Mouse (Mus musculus): Measurements from ENCODE around the gene Flrt3. TPM values are rescaled to one million over a fixed set of nuclear protein-coding genes. Genes with fewer than 3 reads are reported as not detected.

Gene Flrt3
- total and polyA plus RNA-seq, 3 experiments = not detected

- Histone ChIP-seq H3K9me3 (replicated peaks; ENCODE audit: insufficient read depth, low read length) (no peaks in the 10 kb centered on the region), H3K9ac (ENCODE audit: control insufficient read depth, low read depth, low read length, poor library complexity, severe bottlenecking) (no peak overlapping the region), H3K36me3 (ENCODE audit: control insufficient read depth in 1 of 2, insufficient read depth in 2 of 2, low read length in 2 of 2) (no peaks in the 10 kb centered on the region), H3K4me1 (ENCODE audit: control insufficient read depth in 1 of 2, insufficient read depth in 2 of 2, low read length in 2 of 2) (no peaks in the 10 kb centered on the region), H3K27me3 (ENCODE audit: control insufficient read depth in 1 of 2, insufficient read depth in 2 of 2, low read length in 2 of 2) (no peaks in the 10 kb centered on the region), H3K4me3 (ENCODE audit: control insufficient read depth in 1 of 2, insufficient read depth in 1 of 2, low read depth in 2 of 2, low read length in 2 of 2) (no peak overlapping the region), H3K27ac (ENCODE audit: control insufficient read depth, low read depth, low read length) (no peak overlapping the region), H3K79me2 (ENCODE audit: control insufficient read depth, insufficient read depth, low read length, poor library complexity) (no peaks in the 10 kb centered on the region)
- no peak for TF ChIP-seq MEF2A (IDR thresholded peaks at IDR 0.05; ENCODE audit: extremely low read depth, insufficient replicate concordance, low read depth, low read length, poor library complexity, severe bottlenecking)
- TF ChIP-seq CTCF (IDR thresholded peaks at IDR 0.05 in 2 of 3, conservative IDR thresholded peaks at IDR 0.05 in 1 of 3; ENCODE audit: control insufficient read depth in 1 of 3, insufficient read depth in 1 of 3, low read depth in 2 of 3, low read length in 3 of 3, poor library complexity in 1 of 3, severe bottlenecking in 1 of 3) = no peak
- TF ChIP-seq MAX (IDR thresholded peaks at IDR 0.05; ENCODE audit: low read length) = no peak
- TF ChIP-seq ZKSCAN1 (IDR thresholded peaks at IDR 0.05; ENCODE audit: low read depth, low read length) = no peak
- no peak for TF ChIP-seq CHD2 (IDR thresholded peaks at IDR 0.05; ENCODE audit: low read length)
- no peak for TF ChIP-seq MXI1 (IDR thresholded peaks at IDR 0.05; ENCODE audit: low read depth, low read length)
- no peak for TF ChIP-seq NELFE (IDR thresholded peaks at IDR 0.05; ENCODE audit: low read depth, low read length)
- DNase-seq (ENCODE audit: low read depth, low spot score) = no peak
Measured at GRCm38 (mm10) chr2:140698585-140698984, 27.3 kb upstream of the Flrt3 start.

GRCm38 (mm10) chr2:140693845-140694244 is 22.6 kb upstream of the Flrt3 start:
- TF ChIP-seq RAD21 (IDR thresholded peaks at IDR 0.05; ENCODE audit: low read depth, low read length) (no peak), CHD2 (IDR thresholded peaks at IDR 0.05; ENCODE audit: low read length) (no peak), UBTF (IDR thresholded peaks at IDR 0.05; ENCODE audit: borderline replicate concordance, insufficient read depth, low read depth, low read length) (no peak), MAX (IDR thresholded peaks at IDR 0.05; ENCODE audit: low read length) (no peak), E2F4 (IDR thresholded peaks at IDR 0.05; ENCODE audit: borderline replicate concordance, low read depth, low read length) (no peak), NRF1 (IDR thresholded peaks at IDR 0.05; ENCODE audit: insufficient read depth, low read depth, low read length, poor library complexity, severe bottlenecking) (no peak), MYB (IDR thresholded peaks at IDR 0.05; ENCODE audit: low read depth, low read length) (no peak), USF2 (IDR thresholded peaks at IDR 0.05; ENCODE audit: borderline replicate concordance in 1 of 2, insufficient read depth in 1 of 2, low read depth in 1 of 2, low read length in 2 of 2) (no peak), ETS1 (IDR thresholded peaks at IDR 0.05; ENCODE audit: low read depth, low read length) (no peak), RCOR1 (IDR thresholded peaks at IDR 0.05; ENCODE audit: low read depth, low read length) (no peak), SMC3 (IDR thresholded peaks at IDR 0.05; ENCODE audit: low read depth, low read length) (no peak), GABPA (IDR thresholded peaks at IDR 0.05; ENCODE audit: low read depth, low read length) (no peak), ZKSCAN1 (IDR thresholded peaks at IDR 0.05; ENCODE audit: low read depth, low read length) (no peak), ZNF384 (IDR thresholded peaks at IDR 0.05; ENCODE audit: low read depth, low read length) (no peak)
- H3K4me3 ChIP-seq (ENCODE audit: control insufficient read depth in 1 of 2, insufficient read depth in 1 of 2, low read depth in 2 of 2, low read length in 2 of 2) = no peak overlapping the region
- H3K27me3 ChIP-seq (ENCODE audit: control insufficient read depth in 1 of 2, insufficient read depth in 2 of 2, low read length in 2 of 2) = no peaks in the 10 kb centered on the region
- no peaks in the 10 kb centered on the region for H3K36me3 ChIP-seq (ENCODE audit: control insufficient read depth in 1 of 2, insufficient read depth in 2 of 2, low read length in 2 of 2)
- no peaks in the 10 kb centered on the region for H3K79me2 ChIP-seq (ENCODE audit: control insufficient read depth, insufficient read depth, low read length, poor library complexity)
- H3K4me1 ChIP-seq (ENCODE audit: control insufficient read depth in 1 of 2, insufficient read depth in 2 of 2, low read length in 2 of 2) = no peaks in the 10 kb centered on the region
- H3K9ac ChIP-seq (ENCODE audit: control insufficient read depth, low read depth, low read length, poor library complexity, severe bottlenecking) = no peak overlapping the region
- no peak for DNase-seq (ENCODE audit: low read depth, low spot score)
- H3K9me3 ChIP-seq (replicated peaks; ENCODE audit: insufficient read depth, low read length) = no peaks in the 10 kb centered on the region
- H3K27ac ChIP-seq (ENCODE audit: control insufficient read depth, low read depth, low read length) = no peak overlapping the region
